Mouse (Mus musculus) cerebellum, postnatal 10 days (tissue): ENCODE data around the gene Olfr801.
A peak's percentile ranks its signal among the peaks of the same experiment; 100 is the strongest.

Source experiments
- DNase-seq, 2 experiments: peaks; one replicate each; pipeline ENCODE4 v3.0.0; 2021; ENCODE audit warnings: mixed read lengths in 2 of 2

Gene Olfr801

GRCm38 (mm10) chr10:129673765-129674164, at the start of gene Olfr801:
Olfr801 (minus strand) TSS chr10:129673865.
- no peak for DNase-seq

- no peak for DNase-seq
Observed at GRCm38 (mm10) chr10:129702910-129703309, 29.2 kb upstream of the Olfr801 start, which contains the start of gene Olfr804. Olfr804 (plus strand) TSS chr10:129703210.

GRCm38 (mm10) chr10:129694186-129694585, 20.5 kb upstream of the Olfr801 start, which contains the start of gene Olfr803:
Olfr803 (minus strand) TSS chr10:129694286.
- DNase-seq, result no peak

- DNase-seq, result no peak
Observed at GRCm38 (mm10) chr10:129688069-129688468, 14.4 kb upstream of the Olfr801 start, which contains the start of gene Olfr802. Olfr802 (minus strand) TSS chr10:129688169.

GRCm38 (mm10) chr10:129657394-129657793, 16.3 kb downstream of the Olfr801 start, which contains the start of gene Olfr800:
Olfr800 (plus strand) TSS chr10:129657694.
- no peak for DNase-seq

GRCm38 (mm10) chr10:129651763-129652162, 21.9 kb downstream of the Olfr801 start:
- no peak for DNase-seq

GRCm38 (mm10) chr10:129637184-129637583, 36.5 kb downstream of the Olfr801 start, which contains the start of gene Olfr799:
Olfr799 (plus strand) TSS chr10:129637484.
- DNase-seq, result no peak

GRCm38 (mm10) chr10:129627834-129628233, 45.8 kb downstream of the Olfr801 start, which contains the start of gene Olfr798:
Olfr798 (minus strand) TSS chr10:129627934.
- DNase-seq, result no peak

GRCm38 (mm10) chr10:129623251-129623650, 50.4 kb downstream of the Olfr801 start:
- no peak for DNase-seq

GRCm38 (mm10) chr10:129621724-129622123, 51.9 kb downstream of the Olfr801 start:
- peak; percentile 3 to 11 for DNase-seq
